Mouse (Mus musculus) kidney, embryonic 14.5 days (tissue): ENCODE measurements at regions not wholly inside any gene's neighbourhood (a gene's known extent, or its start where the extent isn't known, plus 50 kb on each side); places are given as distances from the start of the nearest gene placed in this dataset.

Experiments used
- ATAC-seq: fragments of 200-750 bp; cut with Nextera tagmentation; 2 replicates; pipeline ENCODE4 v1.8.0; 2017; ENCODE audit warnings: moderate number of reproducible peaks, mild to moderate bottlenecking, moderate TSS enrichment, moderate library complexity; ENCODE audit not compliant: low FRiP score, low TSS enrichment
- H3K27ac ChIP-seq: fragments of 300-500 bp; sonication (generic); 2 replicates; pipeline ENCODE4 v1.5.1; 2014; ENCODE audit warnings: low read depth, mild to moderate bottlenecking, low read length, moderate library complexity, mixed read lengths
- H3K27me3 ChIP-seq: fragments of 300-500 bp; sonication (generic); 2 replicates; pipeline ENCODE4 v1.6.1; 2014; ENCODE audit warnings: mild to moderate bottlenecking, low read length; ENCODE audit not compliant: control insufficient read depth, insufficient read depth
- H3K36me3 ChIP-seq: fragments of 300-500 bp; sonication (generic); 2 replicates; pipeline ENCODE4 v1.6.1; 2014; ENCODE audit warnings: low read length, mixed read lengths; ENCODE audit not compliant: control insufficient read depth, insufficient read depth
- H3K4me1 ChIP-seq: fragments of 300-500 bp; sonication (generic); 2 replicates; pipeline ENCODE4 v1.6.1; 2014; ENCODE audit warnings: low read length, mixed read lengths; ENCODE audit not compliant: control insufficient read depth, insufficient read depth
- H3K4me2 ChIP-seq: fragments of 300-500 bp; sonication (generic); replicated peaks from 2 replicates; pipeline ENCODE4 v1.6.1; 2014; ENCODE audit warnings: low read depth, mild to moderate bottlenecking, low read length
- H3K4me3 ChIP-seq: fragments of 300-500 bp; sonication (generic); 2 replicates; pipeline ENCODE4 v1.5.1; 2014; ENCODE audit warnings: mild to moderate bottlenecking, low read length
- H3K9ac ChIP-seq: fragments of 300-500 bp; sonication (generic); 2 replicates; pipeline ENCODE4 v1.6.1; 2014; ENCODE audit warnings: low read depth, mild to moderate bottlenecking, low read length, moderate library complexity
- H3K9me3 ChIP-seq: fragments of 300-500 bp; sonication (generic); 2 replicates; pipeline ENCODE4 v1.6.1; 2016; ENCODE audit warnings: low read length; ENCODE audit not compliant: control insufficient read depth
- WGBS: fragments of 180-500 bp; shearing (Covaris S2); extraction: QIAGEN DNeasy Blood & Tissue Kit; methylation state at CpG from one replicate; pipeline ENCODE4 v1.1.7; 2014; 5-methylcytosine and 5-hydroxymethylcytosine counted together

GRCm38 (mm10) chr2:51055339-51055738, 93.6 kb downstream of the Rnd3 start:
- peaks cover 18% of the 10 kb centered on the region for H3K4me1 ChIP-seq
- H3K9me3 ChIP-seq = no peaks in the 10 kb centered on the region
- no peak overlapping the region for H3K27ac ChIP-seq
- no peak for ATAC-seq
- no peak overlapping the region for H3K9ac ChIP-seq
- 16% methylated on average over 3 of the region's 3 CpGs for WGBS
- no peaks in the 10 kb centered on the region for H3K27me3 ChIP-seq
- no peaks in the 10 kb centered on the region for H3K36me3 ChIP-seq
- H3K4me2 ChIP-seq = no peak overlapping the region
- H3K4me3 ChIP-seq = no peak overlapping the region

GRCm38 (mm10) chr2:51049834-51050170, 99.1 kb downstream of the Rnd3 start:
- Histone ChIP-seq H3K4me3 (no peak overlapping the region), H3K27ac (no peak overlapping the region), H3K9ac (no peak overlapping the region), H3K9me3 (no peaks in the 10 kb centered on the region), H3K36me3 (no peaks in the 10 kb centered on the region), H3K4me2 (no peak overlapping the region), H3K4me1 (no peaks in the 10 kb centered on the region), H3K27me3 (no peaks in the 10 kb centered on the region)
- no peak for ATAC-seq
- 62% methylated on average over 3 of the region's 3 CpGs for WGBS

- no peaks in the 10 kb centered on the region for H3K9me3 ChIP-seq
- 77% methylated on average over 8 of the region's 8 CpGs for WGBS
- no peak overlapping the region for H3K27ac ChIP-seq
- H3K36me3 ChIP-seq = no peaks in the 10 kb centered on the region
- no peak overlapping the region for H3K9ac ChIP-seq
- H3K4me1 ChIP-seq = no peaks in the 10 kb centered on the region
- ATAC-seq = no peak
- H3K27me3 ChIP-seq = no peaks in the 10 kb centered on the region
- no peak overlapping the region for H3K4me3 ChIP-seq
- H3K4me2 ChIP-seq = no peak overlapping the region
Measured at GRCm38 (mm10) chr2:51049101-51049833, 99.6 kb downstream of the Rnd3 start.

DNA sequence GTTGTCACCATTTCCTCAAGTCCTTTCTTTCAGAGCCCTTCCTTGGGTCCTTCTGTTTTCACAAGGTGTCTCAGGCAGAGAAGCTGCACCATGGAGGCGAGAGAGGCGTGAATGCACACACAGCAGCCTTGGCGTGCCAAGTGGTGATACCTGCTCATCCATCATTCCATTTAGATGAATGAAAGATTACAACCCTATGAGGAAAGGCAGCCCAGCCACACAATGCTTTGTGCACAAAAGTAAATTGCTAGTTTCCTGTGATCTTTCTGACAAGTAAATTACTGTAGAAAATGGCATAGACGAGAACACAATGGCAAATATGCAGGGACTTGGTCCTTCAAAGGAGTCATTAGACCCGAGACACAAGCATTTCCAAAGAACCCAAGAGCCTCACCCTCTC, 101.4 kb downstream of the Rnd3 start:
- no peaks in the 10 kb centered on the region for H3K36me3 ChIP-seq
- ATAC-seq = no peak

DNA sequence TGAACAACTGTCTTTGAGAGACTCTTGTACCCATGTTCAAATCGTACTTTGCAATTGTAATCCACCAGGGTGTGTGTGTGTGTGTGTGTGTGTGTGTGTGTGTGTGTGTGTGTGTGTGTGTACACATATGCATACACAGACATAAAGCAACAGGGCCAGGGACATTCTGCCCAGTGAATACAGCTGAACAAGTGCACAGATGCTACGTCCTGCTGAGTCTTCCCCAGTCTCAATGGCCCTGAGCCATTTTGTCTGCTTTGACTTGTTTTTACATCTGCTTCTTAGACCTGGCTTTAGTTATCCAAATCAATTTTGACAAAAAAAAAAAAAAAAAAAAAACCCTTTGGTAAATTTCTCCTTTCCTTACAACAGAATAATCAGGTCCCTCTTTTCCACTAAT, 103.3 kb downstream of the Rnd3 start:
- Histone ChIP-seq H3K4me2 (no peak overlapping the region), H3K27me3 (no peaks in the 10 kb centered on the region), H3K9me3 (no peaks in the 10 kb centered on the region), H3K4me1 (no peaks in the 10 kb centered on the region), H3K4me3 (no peak overlapping the region), H3K36me3 (no peaks in the 10 kb centered on the region), H3K27ac (no peak overlapping the region), H3K9ac (no peak overlapping the region)
- no peak for ATAC-seq
- 97% methylated on average over 2 of the region's 2 CpGs for WGBS

More for the DNA sequence above, 101.4 kb downstream of the Rnd3 start:
- no peak overlapping the region for H3K9ac ChIP-seq
- no peak overlapping the region for H3K4me2 ChIP-seq
- no peak overlapping the region for H3K4me3 ChIP-seq
- H3K4me1 ChIP-seq = no peaks in the 10 kb centered on the region
- no peak overlapping the region for H3K27ac ChIP-seq
- H3K9me3 ChIP-seq = no peaks in the 10 kb centered on the region
- H3K27me3 ChIP-seq = no peaks in the 10 kb centered on the region
- WGBS = 70% methylated on average over 5 of the region's 5 CpGs

DNA sequence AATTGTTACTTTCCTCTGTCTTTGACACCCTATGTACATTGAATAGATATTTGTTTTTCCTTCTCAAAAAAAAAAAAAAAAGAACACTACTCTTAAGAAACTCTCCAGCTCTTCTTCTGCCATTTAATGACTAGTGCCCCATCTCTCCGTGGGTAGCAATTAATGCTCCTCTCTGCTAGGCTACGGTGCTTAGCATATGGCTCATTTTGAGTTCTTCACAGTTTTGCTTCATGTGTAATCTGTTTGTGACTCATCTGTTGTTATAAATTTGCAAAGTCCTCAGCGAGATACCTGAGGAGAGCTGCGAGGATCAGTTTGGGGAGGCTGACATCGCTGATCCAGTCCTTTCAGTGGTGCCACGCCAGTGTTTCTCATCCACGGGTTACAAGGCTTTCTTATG, 107.8 kb downstream of the Rnd3 start:
- no peak overlapping the region for H3K27ac ChIP-seq
- H3K4me3 ChIP-seq = no peak overlapping the region
- H3K36me3 ChIP-seq = no peaks in the 10 kb centered on the region
- H3K9ac ChIP-seq = no peak overlapping the region
- H3K4me2 ChIP-seq = no peak overlapping the region
- no peaks in the 10 kb centered on the region for H3K27me3 ChIP-seq
- H3K4me1 ChIP-seq = no peaks in the 10 kb centered on the region
- no peaks in the 10 kb centered on the region for H3K9me3 ChIP-seq
- 51% methylated on average over 7 of the region's 7 CpGs for WGBS
- ATAC-seq = no peak

DNA sequence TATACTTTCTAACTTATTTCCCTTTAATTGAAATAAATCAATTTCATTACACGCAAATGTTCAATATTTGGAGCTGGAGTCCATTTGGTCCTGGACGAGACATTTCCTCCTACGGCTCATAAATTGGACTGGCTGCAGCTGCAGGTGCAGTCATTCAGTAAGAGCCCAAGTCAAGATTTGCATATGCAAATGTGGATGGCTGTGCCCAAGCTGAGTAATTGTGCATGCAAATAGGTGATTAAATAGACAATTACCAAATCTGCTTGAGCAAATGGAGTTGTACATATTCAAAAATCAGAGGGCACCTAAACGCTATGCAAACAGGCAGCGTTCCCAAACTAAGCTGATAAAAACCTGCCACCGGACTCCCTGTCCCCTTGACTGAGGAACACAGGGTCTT, 110.2 kb downstream of the Rnd3 start:
- H3K36me3 ChIP-seq = no peaks in the 10 kb centered on the region
- no peak overlapping the region for H3K4me2 ChIP-seq
- no peaks in the 10 kb centered on the region for H3K27me3 ChIP-seq
- no peaks in the 10 kb centered on the region for H3K9me3 ChIP-seq
- no peak overlapping the region for H3K27ac ChIP-seq
- no peak overlapping the region for H3K9ac ChIP-seq
- WGBS = 50% methylated on average over 6 of the region's 6 CpGs
- ATAC-seq = no peak
- H3K4me3 ChIP-seq = no peak overlapping the region
- no peaks in the 10 kb centered on the region for H3K4me1 ChIP-seq

GRCm38 (mm10) chr2:51036995-51037394, 111.9 kb downstream of the Rnd3 start:
- H3K9me3 ChIP-seq = no peaks in the 10 kb centered on the region
- ATAC-seq = no peak
- WGBS = 71% methylated on average over 5 of the region's 5 CpGs

GRCm38 (mm10) chr2:51036190-51036755, 112.6 kb downstream of the Rnd3 start:
- Histone ChIP-seq H3K9me3 (no peaks in the 10 kb centered on the region), H3K4me3 (no peak overlapping the region), H3K27ac (no peak overlapping the region), H3K9ac (no peak overlapping the region), H3K27me3 (no peaks in the 10 kb centered on the region), H3K4me1 (no peaks in the 10 kb centered on the region), H3K36me3 (no peaks in the 10 kb centered on the region), H3K4me2 (no peak overlapping the region)
- no peak for ATAC-seq
- 79% methylated on average over 8 of the region's 8 CpGs for WGBS

More at GRCm38 (mm10) chr2:51036995-51037394, 111.9 kb downstream of the Rnd3 start:
- no peak overlapping the region for H3K9ac ChIP-seq
- H3K27ac ChIP-seq = no peak overlapping the region
- no peaks in the 10 kb centered on the region for H3K36me3 ChIP-seq
- H3K4me2 ChIP-seq = no peak overlapping the region
- H3K4me3 ChIP-seq = no peak overlapping the region
- H3K27me3 ChIP-seq = no peaks in the 10 kb centered on the region
- H3K4me1 ChIP-seq = no peaks in the 10 kb centered on the region
